Mouse (Mus musculus): ENCODE data around the gene Plcb2. TPM values are rescaled to one million over a fixed set of nuclear protein-coding genes. Genes with fewer than 3 reads are reported as not detected.

The Plcb2 gene
- polyA plus RNA-seq, 1 experiment from 2014 or later = 2.0 TPM

- peaks cover 26 to 32% of the 10 kb centered on the region in 2 experiments for H3K4me1 ChIP-seq (ENCODE audit: control insufficient read depth in 2 of 2, insufficient read depth in 2 of 2, low read length in 2 of 2)
- peak overlapping the region; percentile 15 for H3K4me2 ChIP-seq (ENCODE audit: low read length)
- WGBS = 29% methylated on average over 9 of the region's 9 CpGs
- H3K9ac ChIP-seq (ENCODE audit: low read length) = no peak overlapping the region
- peaks cover 13% of the 10 kb centered on the region for H3K27me3 ChIP-seq (ENCODE audit: control insufficient read depth, insufficient read depth, low read length)
- no peaks in the 10 kb centered on the region for H3K9me3 ChIP-seq (ENCODE audit: control insufficient read depth, low read length)
- no peak overlapping the region for H3K27ac ChIP-seq (replicated peaks in 1 of 2; ENCODE audit: control insufficient read depth in 1 of 2, insufficient read depth in 1 of 2, low read depth in 2 of 2, low read length in 2 of 2)
- ATAC-seq (ENCODE audit: insufficient number of reproducible peaks, insufficient read depth, low FRiP score, low read depth) = no peak
- H3K4me3 ChIP-seq (ENCODE audit: control insufficient read depth in 1 of 2, insufficient read depth in 1 of 2, low read depth in 1 of 2, low read length in 2 of 2) = no peak overlapping the region
- H3K36me3 ChIP-seq (ENCODE audit: control insufficient read depth, insufficient read depth, low read length) = no peaks in the 10 kb centered on the region
Observed at GRCm38 (mm10) chr2:118727911-118728310, 327 bp downstream of the Plcb2 start.

GRCm38 (mm10) chr2:118726873-118727272 lies 1.4 kb downstream of the Plcb2 start:
- Histone ChIP-seq H3K9me3 (ENCODE audit: control insufficient read depth, low read length) (no peaks in the 10 kb centered on the region), H3K9ac (ENCODE audit: low read length) (no peak overlapping the region), H3K27ac (replicated peaks in 1 of 2; ENCODE audit: control insufficient read depth in 1 of 2, insufficient read depth in 1 of 2, low read depth in 2 of 2, low read length in 2 of 2) (no peak overlapping the region), H3K36me3 (ENCODE audit: control insufficient read depth, insufficient read depth, low read length) (no peaks in the 10 kb centered on the region), H3K4me2 (ENCODE audit: low read length) (no peak overlapping the region), H3K4me3 (ENCODE audit: control insufficient read depth in 1 of 2, insufficient read depth in 1 of 2, low read depth in 1 of 2, low read length in 2 of 2) (no peak overlapping the region), H3K27me3 (ENCODE audit: control insufficient read depth, insufficient read depth, low read length) (peaks cover 11% of the 10 kb centered on the region), H3K4me1 (ENCODE audit: control insufficient read depth in 2 of 2, insufficient read depth in 2 of 2, low read length in 2 of 2) (peaks cover 29 to 32% of the 10 kb centered on the region in 2 experiments)
- WGBS = 85% methylated on average over 2 of the region's 2 CpGs
- no peak for ATAC-seq (ENCODE audit: insufficient number of reproducible peaks, insufficient read depth, low FRiP score, low read depth)

GRCm38 (mm10) chr2:118725511-118725910 lies 2.7 kb downstream of the Plcb2 start:
- Histone ChIP-seq H3K9me3 (ENCODE audit: control insufficient read depth, low read length) (no peaks in the 10 kb centered on the region), H3K4me3 (ENCODE audit: control insufficient read depth in 1 of 2, insufficient read depth in 1 of 2, low read depth in 1 of 2, low read length in 2 of 2) (no peak overlapping the region), H3K27me3 (ENCODE audit: control insufficient read depth, insufficient read depth, low read length) (no peaks in the 10 kb centered on the region), H3K36me3 (ENCODE audit: control insufficient read depth, insufficient read depth, low read length) (no peaks in the 10 kb centered on the region), H3K27ac (replicated peaks in 1 of 2; ENCODE audit: control insufficient read depth in 1 of 2, insufficient read depth in 1 of 2, low read depth in 2 of 2, low read length in 2 of 2) (no peak overlapping the region), H3K9ac (ENCODE audit: low read length) (no peak overlapping the region), H3K4me2 (ENCODE audit: low read length) (no peak overlapping the region), H3K4me1 (ENCODE audit: control insufficient read depth in 2 of 2, insufficient read depth in 2 of 2, low read length in 2 of 2) (peaks cover 29 to 32% of the 10 kb centered on the region in 2 experiments)
- WGBS = 85% methylated on average over 4 of the region's 4 CpGs
- no peak for ATAC-seq (ENCODE audit: insufficient number of reproducible peaks, insufficient read depth, low FRiP score, low read depth)

- H3K9ac ChIP-seq (ENCODE audit: low read length) = no peak overlapping the region
- 73% methylated on average over 15 of the region's 15 CpGs for WGBS
- no peaks in the 10 kb centered on the region for H3K36me3 ChIP-seq (ENCODE audit: control insufficient read depth, insufficient read depth, low read length)
- no peak overlapping the region for H3K27ac ChIP-seq (replicated peaks in 1 of 2; ENCODE audit: control insufficient read depth in 1 of 2, insufficient read depth in 1 of 2, low read depth in 2 of 2, low read length in 2 of 2)
- no peaks in the 10 kb centered on the region for H3K27me3 ChIP-seq (ENCODE audit: control insufficient read depth, insufficient read depth, low read length)
- H3K4me3 ChIP-seq (ENCODE audit: control insufficient read depth in 1 of 2, insufficient read depth in 1 of 2, low read depth in 1 of 2, low read length in 2 of 2) = no peak overlapping the region
- no peak for ATAC-seq (ENCODE audit: insufficient number of reproducible peaks, insufficient read depth, low FRiP score, low read depth)
- H3K9me3 ChIP-seq (ENCODE audit: control insufficient read depth, low read length) = no peaks in the 10 kb centered on the region
- peaks cover 17 to 23% of the 10 kb centered on the region in 2 experiments for H3K4me1 ChIP-seq (ENCODE audit: control insufficient read depth in 2 of 2, insufficient read depth in 2 of 2, low read length in 2 of 2)
- no peak overlapping the region for H3K4me2 ChIP-seq (ENCODE audit: low read length)
Observed at GRCm38 (mm10) chr2:118723693-118724486, 4.3 kb downstream of the Plcb2 start.

GRCm38 (mm10) chr2:118716677-118717076 lies 11.6 kb downstream of the Plcb2 start:
- Histone ChIP-seq H3K9ac (ENCODE audit: low read length) (0 out of 2 replicates have a peak overlapping the region, but pooled peaks have one; percentile 45), H3K4me2 (ENCODE audit: low read length) (peak overlapping the region; percentile 23; the same call in 1 of the 2 replicates), H3K36me3 (ENCODE audit: control insufficient read depth, insufficient read depth, low read length) (no peaks in the 10 kb centered on the region), H3K4me3 (ENCODE audit: control insufficient read depth in 1 of 2, insufficient read depth in 1 of 2, low read depth in 1 of 2, low read length in 2 of 2) (no peak overlapping the region), H3K27ac (replicated peaks in 1 of 2; ENCODE audit: control insufficient read depth in 1 of 2, insufficient read depth in 1 of 2, low read depth in 2 of 2, low read length in 2 of 2) (peak overlapping the region; percentile 88 to 94), H3K9me3 (ENCODE audit: control insufficient read depth, low read length) (no peaks in the 10 kb centered on the region), H3K27me3 (ENCODE audit: control insufficient read depth, insufficient read depth, low read length) (peaks cover 10% of the 10 kb centered on the region), H3K4me1 (ENCODE audit: control insufficient read depth in 2 of 2, insufficient read depth in 2 of 2, low read length in 2 of 2) (peaks cover 38% of the 10 kb centered on the region in 2 experiments)
- peak; percentile 90 for ATAC-seq (ENCODE audit: insufficient number of reproducible peaks, insufficient read depth, low FRiP score, low read depth)
- WGBS = 15% methylated on average over 5 of the region's 5 CpGs

- Histone ChIP-seq H3K4me2 (ENCODE audit: low read length) (no peak overlapping the region), H3K4me3 (ENCODE audit: control insufficient read depth in 1 of 2, insufficient read depth in 1 of 2, low read depth in 1 of 2, low read length in 2 of 2) (no peak overlapping the region), H3K36me3 (ENCODE audit: control insufficient read depth, insufficient read depth, low read length) (no peaks in the 10 kb centered on the region), H3K27me3 (ENCODE audit: control insufficient read depth, insufficient read depth, low read length) (peaks cover 19% of the 10 kb centered on the region), H3K9me3 (ENCODE audit: control insufficient read depth, low read length) (no peaks in the 10 kb centered on the region), H3K4me1 (ENCODE audit: control insufficient read depth in 2 of 2, insufficient read depth in 2 of 2, low read length in 2 of 2) (peaks cover 54 to 58% of the 10 kb centered on the region in 2 experiments), H3K9ac (ENCODE audit: low read length) (no peak overlapping the region), H3K27ac (replicated peaks in 1 of 2; ENCODE audit: control insufficient read depth in 1 of 2, insufficient read depth in 1 of 2, low read depth in 2 of 2, low read length in 2 of 2) (no peak overlapping the region)
- 48% methylated on average over 4 of the region's 4 CpGs for WGBS
- ATAC-seq (ENCODE audit: insufficient number of reproducible peaks, insufficient read depth, low FRiP score, low read depth) = no peak
Observed at GRCm38 (mm10) chr2:118714230-118714629, 14.0 kb downstream of the Plcb2 start.

- H3K9ac ChIP-seq (ENCODE audit: low read length) = no peak overlapping the region
- no peaks in the 10 kb centered on the region for H3K9me3 ChIP-seq (ENCODE audit: control insufficient read depth, low read length)
- H3K36me3 ChIP-seq (ENCODE audit: control insufficient read depth, insufficient read depth, low read length) = no peaks in the 10 kb centered on the region
- H3K4me1 ChIP-seq (ENCODE audit: control insufficient read depth in 2 of 2, insufficient read depth in 2 of 2, low read length in 2 of 2) = peaks cover 48 to 58% of the 10 kb centered on the region in 2 experiments
- H3K27me3 ChIP-seq (ENCODE audit: control insufficient read depth, insufficient read depth, low read length) = peaks cover 19% of the 10 kb centered on the region
- H3K4me3 ChIP-seq (ENCODE audit: control insufficient read depth in 1 of 2, insufficient read depth in 1 of 2, low read depth in 1 of 2, low read length in 2 of 2) = no peak overlapping the region
- 89% methylated on average over 6 of the region's 6 CpGs for WGBS
- no peak for ATAC-seq (ENCODE audit: insufficient number of reproducible peaks, insufficient read depth, low FRiP score, low read depth)
- no peak overlapping the region for H3K4me2 ChIP-seq (ENCODE audit: low read length)
- no peak overlapping the region for H3K27ac ChIP-seq (replicated peaks in 1 of 2; ENCODE audit: control insufficient read depth in 1 of 2, insufficient read depth in 1 of 2, low read depth in 2 of 2, low read length in 2 of 2)
Observed at GRCm38 (mm10) chr2:118713631-118714030, 14.6 kb downstream of the Plcb2 start.
